Mouse (Mus musculus): ENCODE data around the gene Smox. TPM values are rescaled to one million over a fixed set of nuclear protein-coding genes. Genes with fewer than 3 reads are reported as not detected.

The Smox gene
- total and polyA plus RNA-seq, 3 experiments: 2.2 to 5.5 TPM; not detected in 1

GRCm38 (mm10) chr2:131538341-131538740 is 47.0 kb downstream of the Smox start:
- Histone ChIP-seq H3K4me3 (ENCODE audit: control insufficient read depth in 1 of 2, insufficient read depth in 1 of 2, low read depth in 2 of 2, low read length in 2 of 2) (no peak overlapping the region), H3K4me1 (ENCODE audit: control insufficient read depth in 1 of 2, insufficient read depth in 2 of 2, low read length in 2 of 2) (peaks cover 2 to 6% of the 10 kb centered on the region in 2 experiments; a peak in 2 of 4 replicates), H3K36me3 (ENCODE audit: control insufficient read depth in 1 of 2, insufficient read depth in 2 of 2, low read length in 2 of 2) (peaks cover 0 to 4% of the 10 kb centered on the region in 2 experiments; a peak in 1 of 4 replicates), H3K9ac (ENCODE audit: control insufficient read depth, low read depth, low read length, poor library complexity, severe bottlenecking) (no peak overlapping the region), H3K27me3 (ENCODE audit: control insufficient read depth in 1 of 2, insufficient read depth in 2 of 2, low read length in 2 of 2) (no peaks in the 10 kb centered on the region), H3K27ac (ENCODE audit: control insufficient read depth, low read depth, low read length) (no peak overlapping the region), H3K79me2 (ENCODE audit: control insufficient read depth, insufficient read depth, low read length, poor library complexity) (no peaks in the 10 kb centered on the region), H3K9me3 (replicated peaks; ENCODE audit: insufficient read depth, low read length) (no peaks in the 10 kb centered on the region)
- TF ChIP-seq HCFC1 (IDR thresholded peaks at IDR 0.05; ENCODE audit: low read depth, low read length) (no peak), CHD1 (IDR thresholded peaks at IDR 0.05; ENCODE audit: low read depth, low read length) (no peak), SIN3A (IDR thresholded peaks at IDR 0.05; ENCODE audit: low read length) (no peak), TCF12 (IDR thresholded peaks at IDR 0.05; ENCODE audit: low read depth, low read length) (no peak), SMC3 (IDR thresholded peaks at IDR 0.05; ENCODE audit: low read depth, low read length) (no peak), POLR2AphosphoS2 (IDR thresholded peaks at IDR 0.05; ENCODE audit: low read length) (no peak)
- DNase-seq (ENCODE audit: low read depth, low spot score): no peak

- Histone ChIP-seq H3K9me3 (replicated peaks; ENCODE audit: insufficient read depth, low read length) (no peaks in the 10 kb centered on the region), H3K4me1 (ENCODE audit: control insufficient read depth in 1 of 2, insufficient read depth in 2 of 2, low read length in 2 of 2) (peaks cover 2 to 6% of the 10 kb centered on the region in 2 experiments; a peak in 2 of 4 replicates), H3K27me3 (ENCODE audit: control insufficient read depth in 1 of 2, insufficient read depth in 2 of 2, low read length in 2 of 2) (no peaks in the 10 kb centered on the region), H3K36me3 (ENCODE audit: control insufficient read depth in 1 of 2, insufficient read depth in 2 of 2, low read length in 2 of 2) (peaks cover 0 to 4% of the 10 kb centered on the region in 2 experiments; a peak in 1 of 4 replicates), H3K79me2 (ENCODE audit: control insufficient read depth, insufficient read depth, low read length, poor library complexity) (no peaks in the 10 kb centered on the region), H3K9ac (ENCODE audit: control insufficient read depth, low read depth, low read length, poor library complexity, severe bottlenecking) (no peak overlapping the region), H3K4me3 (ENCODE audit: control insufficient read depth in 1 of 2, insufficient read depth in 1 of 2, low read depth in 2 of 2, low read length in 2 of 2) (no peak overlapping the region), H3K27ac (ENCODE audit: control insufficient read depth, low read depth, low read length) (no peak overlapping the region)
- DNase-seq (ENCODE audit: low read depth, low spot score): no peak
- no peak for TF ChIP-seq E2F4 (IDR thresholded peaks at IDR 0.05; ENCODE audit: borderline replicate concordance, low read depth, low read length)
- no peak for TF ChIP-seq USF2 (IDR thresholded peaks at IDR 0.05; ENCODE audit: borderline replicate concordance in 1 of 2, insufficient read depth in 1 of 2, low read depth in 1 of 2, low read length in 2 of 2)
Measured at GRCm38 (mm10) chr2:131539780-131540179, 48.5 kb downstream of the Smox start.

GRCm38 (mm10) chr2:131541686-131542085 is 50.4 kb downstream of the Smox start:
- no peaks in the 10 kb centered on the region for H3K4me1 ChIP-seq (ENCODE audit: control insufficient read depth in 1 of 2, insufficient read depth in 2 of 2, low read length in 2 of 2)
- TF ChIP-seq CHD1 (IDR thresholded peaks at IDR 0.05; ENCODE audit: low read depth, low read length): no peak
- TF ChIP-seq MEF2A (IDR thresholded peaks at IDR 0.05; ENCODE audit: extremely low read depth, insufficient replicate concordance, low read depth, low read length, poor library complexity, severe bottlenecking): no peak
- no peak for TF ChIP-seq ELF1 (IDR thresholded peaks at IDR 0.05; ENCODE audit: low read depth, low read length)
- no peak for TF ChIP-seq TBP (IDR thresholded peaks at IDR 0.05; ENCODE audit: low read depth, low read length)
- TF ChIP-seq POLR2AphosphoS5 (IDR thresholded peaks at IDR 0.05; ENCODE audit: borderline replicate concordance, low read depth, low read length): no peak
- TF ChIP-seq ZKSCAN1 (IDR thresholded peaks at IDR 0.05; ENCODE audit: low read depth, low read length): no peak
- TF ChIP-seq POLR2AphosphoS2 (IDR thresholded peaks at IDR 0.05; ENCODE audit: low read length): no peak
- TF ChIP-seq HCFC1 (IDR thresholded peaks at IDR 0.05; ENCODE audit: low read depth, low read length): no peak
- no peak for TF ChIP-seq CTCF (IDR thresholded peaks at IDR 0.05 in 2 of 3, conservative IDR thresholded peaks at IDR 0.05 in 1 of 3; ENCODE audit: control insufficient read depth in 1 of 3, insufficient read depth in 1 of 3, low read depth in 2 of 3, low read length in 3 of 3, poor library complexity in 1 of 3, severe bottlenecking in 1 of 3)
- TF ChIP-seq EP300 (IDR thresholded peaks at IDR 0.05; ENCODE audit: low read depth in 1 of 2, low read length in 2 of 2): no peak
- no peak for TF ChIP-seq ETS1 (IDR thresholded peaks at IDR 0.05; ENCODE audit: low read depth, low read length)
- TF ChIP-seq USF2 (IDR thresholded peaks at IDR 0.05; ENCODE audit: borderline replicate concordance in 1 of 2, insufficient read depth in 1 of 2, low read depth in 1 of 2, low read length in 2 of 2): no peak
- TF ChIP-seq BHLHE40 (IDR thresholded peaks at IDR 0.05; ENCODE audit: borderline replicate concordance, low read depth, low read length): no peak
- no peak for TF ChIP-seq MYC (IDR thresholded peaks at IDR 0.05; ENCODE audit: low read depth, low read length)
- TF ChIP-seq CHD2 (IDR thresholded peaks at IDR 0.05; ENCODE audit: low read length): no peak
- no peak for TF ChIP-seq MAZ (IDR thresholded peaks at IDR 0.05; ENCODE audit: low read depth, low read length)
- no peak for TF ChIP-seq USF1 (IDR thresholded peaks at IDR 0.05; ENCODE audit: low read depth, low read length)
- no peak for TF ChIP-seq ZMIZ1 (IDR thresholded peaks at IDR 0.05; ENCODE audit: low read depth, low read length)
- no peak for TF ChIP-seq ZNF384 (IDR thresholded peaks at IDR 0.05; ENCODE audit: low read depth, low read length)
- TF ChIP-seq GABPA (IDR thresholded peaks at IDR 0.05; ENCODE audit: low read depth, low read length): no peak
- no peak for DNase-seq (ENCODE audit: low read depth, low spot score)
- no peaks in the 10 kb centered on the region for H3K9me3 ChIP-seq (replicated peaks; ENCODE audit: insufficient read depth, low read length)
- H3K4me3 ChIP-seq (ENCODE audit: control insufficient read depth in 1 of 2, insufficient read depth in 1 of 2, low read depth in 2 of 2, low read length in 2 of 2): no peak overlapping the region
- no peak overlapping the region for H3K27ac ChIP-seq (ENCODE audit: control insufficient read depth, low read depth, low read length)
- H3K27me3 ChIP-seq (ENCODE audit: control insufficient read depth in 1 of 2, insufficient read depth in 2 of 2, low read length in 2 of 2): no peaks in the 10 kb centered on the region
- no peak overlapping the region for H3K9ac ChIP-seq (ENCODE audit: control insufficient read depth, low read depth, low read length, poor library complexity, severe bottlenecking)
- no peaks in the 10 kb centered on the region for H3K79me2 ChIP-seq (ENCODE audit: control insufficient read depth, insufficient read depth, low read length, poor library complexity)
- no peaks in the 10 kb centered on the region for H3K36me3 ChIP-seq (ENCODE audit: control insufficient read depth in 1 of 2, insufficient read depth in 2 of 2, low read length in 2 of 2)
